Mouse (Mus musculus) embryo, embryonic 11 days (tissue): ENCODE data around the gene Arhgap28.
A peak's percentile ranks its signal among the peaks of the same experiment; 100 is the strongest.

Experiments
- DNase-seq: peaks from one replicate; pipeline ENCODE4 v3.0.0-alpha.2; 2015

Gene Arhgap28

DNA sequence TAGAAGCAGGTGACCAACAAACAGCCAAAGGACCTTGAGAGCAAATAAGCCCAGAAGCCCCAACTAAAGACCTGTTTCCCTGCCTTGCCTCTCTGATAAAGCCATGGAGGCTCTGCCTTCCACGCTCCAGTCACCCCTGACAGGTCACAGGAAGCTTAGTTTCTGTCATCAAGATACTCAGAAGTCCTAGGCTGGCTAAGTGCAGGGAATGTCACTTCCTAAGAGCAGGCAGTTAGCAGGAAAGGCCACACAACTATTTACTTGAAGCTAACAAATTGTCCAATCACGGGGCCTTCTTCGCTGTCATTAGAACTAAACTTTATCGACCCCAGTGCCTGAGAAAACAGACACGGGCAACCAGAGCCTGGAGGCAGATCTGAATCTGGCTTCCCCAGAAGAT is 14.2 kb downstream of the Arhgap28 start:
- no peak for DNase-seq

DNA sequence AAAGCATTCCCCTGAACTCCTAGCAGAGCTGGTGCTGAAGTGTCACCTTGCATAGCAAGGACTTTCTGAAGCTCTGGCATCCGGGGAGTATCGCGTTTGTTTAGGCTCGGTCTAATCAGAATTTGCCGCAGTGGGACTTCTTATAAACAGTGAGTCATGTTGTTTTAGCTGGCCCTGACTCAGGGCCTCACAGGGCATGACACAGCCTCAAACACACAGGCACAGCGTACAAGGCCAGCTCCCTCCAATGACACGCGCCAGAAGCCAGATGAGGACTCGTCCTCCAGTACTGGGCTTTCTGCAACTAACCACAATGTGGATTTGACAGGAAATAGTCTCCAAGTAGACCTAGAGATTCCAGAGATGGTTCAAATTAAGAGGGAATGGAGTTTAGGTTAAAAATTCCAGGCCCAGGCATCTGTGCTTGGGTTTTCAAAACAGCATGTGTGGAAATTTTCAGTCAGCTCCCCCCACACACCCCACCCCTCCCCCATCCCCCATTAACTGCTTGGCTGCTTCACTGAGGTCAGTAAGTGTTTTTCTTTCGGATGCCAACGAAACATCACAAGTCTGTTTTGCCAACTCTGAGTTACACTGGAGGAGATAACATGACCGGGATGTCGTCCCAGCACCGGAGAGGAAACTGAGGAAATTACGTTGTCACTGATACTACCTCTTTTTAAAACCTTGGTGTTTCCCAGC is 14.8 kb downstream of the Arhgap28 start:
- peak; percentile 76 for DNase-seq

DNA sequence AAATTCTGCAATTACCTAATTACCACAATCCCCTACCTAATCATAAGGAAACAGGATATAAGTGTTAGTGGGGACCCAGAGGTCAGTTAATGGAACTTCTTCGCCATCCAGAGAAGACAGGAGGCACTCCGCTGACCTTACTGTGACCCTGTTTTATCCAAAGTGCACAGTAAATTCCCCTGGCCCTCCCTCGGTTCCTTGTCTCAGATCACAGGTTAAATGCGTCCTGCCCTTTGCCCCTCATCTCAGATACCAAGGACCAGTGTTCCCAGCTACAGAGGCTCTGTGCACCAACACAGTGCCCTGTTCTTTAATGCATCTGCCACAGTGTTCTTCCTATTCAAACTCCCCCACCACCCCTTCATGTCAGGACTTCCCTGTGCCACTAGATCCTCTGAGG is 18.4 kb downstream of the Arhgap28 start:
- DNase-seq: no peak

DNA sequence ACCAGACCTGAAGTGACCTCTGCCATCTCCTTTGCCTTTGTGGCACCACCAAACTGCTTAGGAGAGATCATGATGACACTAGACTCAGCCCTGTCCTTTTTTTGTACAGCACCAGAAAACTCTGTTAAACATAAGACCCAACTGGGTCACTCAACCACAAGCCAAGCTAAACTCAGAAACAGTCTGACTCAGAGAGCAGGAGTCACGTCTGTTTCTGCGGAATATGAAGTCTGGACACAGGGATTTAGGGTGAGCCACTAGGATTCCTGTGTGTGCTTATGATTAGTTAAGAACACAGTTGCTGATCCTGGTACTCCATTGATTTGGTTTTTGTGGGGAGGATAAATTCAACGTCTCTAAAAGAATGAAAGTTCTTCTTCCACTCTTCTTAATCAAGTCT is 23.3 kb downstream of the Arhgap28 start:
- no peak for DNase-seq

DNA sequence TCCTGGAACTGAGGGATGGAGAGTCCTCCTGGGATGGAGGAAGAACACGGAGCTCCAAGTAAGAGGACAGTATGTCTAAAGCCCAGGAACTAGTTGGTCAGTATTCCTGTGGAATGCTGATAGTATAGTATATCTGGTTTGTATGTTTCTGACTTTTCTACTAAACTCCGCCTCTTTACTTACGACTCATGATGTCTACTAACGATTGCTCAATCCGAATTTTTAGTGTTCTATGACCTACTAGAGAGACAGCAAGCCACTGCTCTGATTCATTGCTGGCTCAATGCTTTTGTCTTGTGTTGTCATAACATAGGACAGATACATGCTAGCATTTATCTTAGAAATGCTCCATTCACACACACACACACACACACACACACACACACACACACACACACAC is 24.7 kb downstream of the Arhgap28 start:
- DNase-seq: no peak

DNA sequence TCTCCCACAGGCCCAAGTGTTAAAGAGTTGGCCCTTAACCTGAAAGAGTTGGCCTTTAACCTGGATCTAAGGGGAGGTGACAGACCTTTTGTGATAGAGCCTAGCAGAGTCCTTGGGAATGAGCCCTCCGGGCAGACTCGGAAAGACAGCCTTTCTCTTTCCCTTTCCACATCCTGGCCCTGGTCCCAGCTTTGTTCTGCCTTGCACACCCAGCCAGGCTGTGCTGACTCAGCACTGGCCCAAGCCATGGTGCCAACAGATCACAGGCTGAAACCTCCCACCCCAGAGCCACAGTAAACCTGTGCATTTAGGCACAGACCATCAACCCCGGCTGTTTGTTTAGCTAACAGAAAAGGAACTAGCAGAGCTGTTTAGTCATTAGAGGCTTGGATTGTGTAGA is 25.1 kb downstream of the Arhgap28 start:
- DNase-seq: peak; percentile 29

DNA sequence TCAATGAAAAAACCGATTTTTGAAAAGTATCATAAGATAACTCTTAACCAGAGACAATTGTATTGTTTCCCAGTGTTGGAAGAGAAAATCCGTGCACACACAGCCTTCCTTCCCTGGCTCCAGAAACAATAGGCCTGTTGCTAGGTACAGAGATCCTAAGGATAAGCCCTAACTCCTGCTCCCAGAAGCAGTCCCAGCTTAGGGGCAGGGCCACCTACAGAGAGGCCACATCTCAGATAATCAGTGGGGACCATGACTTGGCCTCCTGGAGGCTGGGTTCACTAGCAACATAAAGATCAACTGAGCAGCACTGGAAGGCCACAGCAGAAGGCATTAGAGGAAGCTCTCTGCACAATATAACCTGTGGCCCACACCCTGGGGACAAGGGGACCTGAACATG is 27.5 kb downstream of the Arhgap28 start:
- DNase-seq: no peak

DNA sequence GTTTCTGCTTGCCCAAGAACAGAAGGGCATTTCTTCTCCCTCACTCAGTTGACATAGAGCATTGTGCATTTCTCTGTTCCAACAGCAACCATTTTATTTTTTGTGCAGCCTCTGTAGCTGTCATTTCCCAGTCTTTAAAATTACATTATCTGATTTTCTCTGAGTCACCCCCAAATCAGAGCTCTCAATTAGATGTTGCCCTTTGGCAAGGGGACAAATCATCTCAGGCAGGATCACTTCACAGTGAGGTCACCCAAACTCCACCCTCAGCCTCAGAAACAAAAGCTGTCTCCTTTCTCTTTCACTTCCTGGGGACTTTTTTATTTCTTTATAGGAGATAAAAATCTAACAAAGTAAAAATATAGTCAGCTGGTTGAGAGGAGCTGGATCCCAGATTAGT is 27.9 kb downstream of the Arhgap28 start:
- DNase-seq: no peak

DNA sequence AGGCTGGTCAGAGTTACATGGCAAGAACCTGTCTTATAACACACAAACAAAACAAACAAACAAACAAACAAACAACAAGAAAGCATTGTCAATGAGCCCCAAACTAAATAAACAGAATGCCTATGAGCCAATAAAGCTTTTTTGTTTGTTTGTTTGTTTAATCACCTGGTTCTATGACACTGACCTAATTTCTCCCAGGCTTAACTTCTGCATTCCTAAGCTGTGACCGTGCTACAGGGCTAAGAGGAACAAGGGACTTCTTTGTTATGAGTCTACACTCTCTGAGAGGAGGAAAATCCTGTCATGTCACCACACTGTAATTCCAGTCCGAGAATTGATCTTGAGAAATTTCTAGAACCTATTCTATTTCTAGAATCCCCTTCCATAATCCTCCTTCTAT is 29.2 kb downstream of the Arhgap28 start:
- DNase-seq: no peak

DNA sequence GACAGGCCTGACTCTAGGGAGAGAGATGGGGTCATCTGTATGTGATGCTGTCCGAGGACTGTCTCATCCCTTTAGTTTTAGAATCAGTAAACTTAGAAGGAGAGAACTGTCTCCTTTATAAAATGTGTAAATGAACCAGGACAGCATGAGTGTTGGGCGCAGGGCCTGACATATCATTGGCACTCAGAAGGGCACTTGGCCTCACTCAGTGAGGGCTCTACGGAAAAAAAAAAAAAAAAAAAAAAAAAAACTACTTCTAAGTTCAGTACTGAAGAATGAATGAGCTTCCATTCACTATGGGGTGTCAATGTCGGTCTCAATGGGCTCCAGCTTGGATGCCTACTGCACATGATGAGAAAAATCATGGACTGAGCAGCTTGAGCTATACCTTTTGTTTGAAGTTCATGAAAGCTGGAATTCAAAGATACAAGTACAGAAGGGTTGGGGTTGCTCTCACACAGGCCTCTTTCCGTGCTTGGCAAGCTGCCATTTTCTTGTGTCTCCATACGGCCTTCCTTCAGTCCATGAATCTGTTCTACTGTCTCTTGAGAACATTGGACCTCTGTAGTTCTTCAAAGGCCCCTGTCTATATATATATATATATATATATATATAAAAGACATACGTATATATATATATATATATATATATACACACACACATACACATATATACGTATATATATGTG is 36.9 kb downstream of the Arhgap28 start:
- DNase-seq: no peak

DNA sequence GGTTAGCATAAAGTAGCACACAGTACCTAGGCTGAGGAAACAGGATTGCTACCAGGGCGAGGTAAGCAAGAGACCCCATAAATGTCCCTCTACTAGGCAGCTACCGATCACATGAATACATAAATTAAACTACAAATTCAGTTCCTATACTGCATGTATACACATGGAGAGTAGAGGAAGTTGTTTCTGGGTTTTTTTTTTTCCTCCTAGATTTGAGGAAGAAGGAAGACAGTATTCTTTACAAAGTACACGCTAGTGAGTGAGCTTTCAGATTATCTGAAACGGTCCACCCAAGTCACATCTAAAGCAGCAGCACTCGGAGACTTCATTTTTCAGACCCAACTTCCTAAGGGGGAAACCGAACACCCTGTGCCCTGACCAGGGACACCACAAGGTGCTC is 41.1 kb downstream of the Arhgap28 start:
- DNase-seq: no peak

DNA sequence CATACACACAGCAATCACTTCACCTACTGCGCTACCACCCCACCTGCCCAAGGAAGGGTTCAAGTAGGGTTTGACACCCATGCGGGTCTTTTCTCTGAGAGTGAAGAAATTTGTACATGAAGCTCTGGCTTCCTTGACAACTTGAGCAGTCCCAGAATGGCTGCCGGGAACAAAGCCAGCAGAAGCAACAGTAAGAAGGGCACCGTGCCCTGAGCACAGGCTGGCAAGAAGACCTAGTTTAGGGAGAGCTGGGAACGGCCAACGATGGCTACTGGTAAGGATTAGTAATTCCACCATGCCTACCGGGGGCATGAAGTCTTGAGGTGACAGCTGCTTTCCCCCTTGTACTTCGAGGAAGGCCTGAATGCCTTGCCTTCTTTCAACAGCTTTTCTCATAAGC is 41.9 kb downstream of the Arhgap28 start:
- no peak for DNase-seq

DNA sequence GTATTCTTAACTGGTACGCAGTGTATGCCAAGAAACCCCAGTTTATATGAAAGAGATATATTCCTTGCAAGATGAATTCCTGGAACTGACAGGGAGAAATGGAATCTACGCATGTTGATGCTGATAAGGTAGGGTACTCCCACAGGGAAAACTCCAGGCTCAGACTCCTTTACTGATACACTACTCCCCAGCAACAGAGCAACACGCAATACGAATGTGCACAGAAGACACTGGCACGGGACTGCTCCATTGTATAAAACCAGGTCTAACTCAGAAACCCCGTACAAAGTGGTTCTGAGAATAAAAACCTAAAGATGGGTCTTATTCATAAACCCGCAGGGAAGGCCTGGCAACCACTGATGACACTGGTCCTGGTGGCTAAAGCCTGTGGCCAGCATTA is 45.0 kb downstream of the Arhgap28 start:
- DNase-seq: no peak

DNA sequence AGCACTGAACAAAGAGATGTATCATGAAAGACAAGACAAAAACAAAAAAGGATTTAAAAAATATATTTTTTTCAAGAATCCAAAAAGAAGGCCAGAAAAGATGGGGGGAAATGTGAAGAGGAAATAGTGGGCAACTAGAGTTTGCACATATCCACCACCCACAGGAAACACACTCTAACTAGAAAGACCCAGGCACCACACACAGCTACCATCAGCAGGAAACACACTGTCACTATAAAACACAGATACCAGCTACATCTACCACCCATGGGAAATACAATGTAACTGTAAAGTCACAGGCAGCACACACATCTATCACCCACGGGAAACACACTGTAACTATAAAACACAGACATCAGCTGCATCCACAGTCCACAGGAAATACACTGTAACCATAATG is 46.3 kb downstream of the Arhgap28 start:
- no peak for DNase-seq

DNA sequence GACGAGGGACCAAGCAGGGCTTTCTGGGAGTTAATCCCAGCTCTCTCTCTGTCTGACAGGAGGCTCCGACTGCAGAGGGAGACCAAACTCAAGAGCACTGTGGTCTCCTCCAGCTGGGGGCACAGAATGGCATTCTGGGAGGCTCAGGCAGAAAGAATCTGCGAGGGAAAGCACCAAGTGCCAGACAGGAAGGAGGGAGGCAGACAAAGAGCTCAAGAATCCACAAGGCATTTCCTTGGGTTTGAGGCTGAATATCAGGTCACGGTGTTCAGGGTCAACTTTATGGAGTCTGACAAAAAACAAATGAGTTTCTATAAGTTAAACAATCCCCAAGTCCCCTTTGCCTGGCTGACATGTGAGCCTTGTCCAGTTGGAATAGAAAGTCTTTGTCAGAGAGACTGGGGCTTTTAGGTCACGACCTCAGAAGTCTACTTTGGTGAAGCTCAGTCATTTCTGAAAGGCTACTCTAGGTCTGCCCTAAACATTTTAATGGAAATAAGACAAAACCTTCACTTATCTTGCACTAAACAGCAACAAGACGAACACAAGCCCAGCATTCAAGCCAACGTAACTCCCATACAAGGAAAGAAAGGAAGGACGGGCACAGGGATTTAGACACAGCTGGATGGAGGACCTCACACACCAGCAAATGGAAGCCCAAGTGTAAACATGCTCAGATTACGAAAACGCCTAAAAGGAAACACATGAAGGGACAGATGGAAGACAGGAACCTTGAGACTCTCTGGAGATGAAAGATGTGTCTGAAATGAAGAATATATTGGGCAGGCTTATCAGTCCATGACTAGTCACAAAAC is 47.8 kb downstream of the Arhgap28 start:
- peak; percentile 67 for DNase-seq

DNA sequence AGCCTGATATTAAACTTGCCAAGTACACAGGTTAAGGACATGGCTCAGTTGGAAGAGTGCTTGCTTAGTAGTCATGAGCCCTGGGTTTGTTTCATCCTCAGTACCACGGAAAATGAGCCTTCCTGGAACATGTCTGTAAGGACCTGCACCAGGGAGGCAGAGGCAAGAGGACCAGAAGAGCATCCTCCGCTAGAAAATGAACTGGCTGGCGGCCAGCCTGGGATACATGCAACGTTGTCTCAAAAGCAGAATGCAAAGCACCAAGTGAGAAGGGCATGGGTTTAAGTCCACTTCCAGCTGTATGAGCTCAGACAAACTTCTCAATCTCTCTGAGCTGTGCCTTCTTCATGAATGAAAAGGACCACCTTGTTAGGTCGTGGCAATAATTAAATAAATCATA is 49.0 kb downstream of the Arhgap28 start:
- DNase-seq: no peak

DNA sequence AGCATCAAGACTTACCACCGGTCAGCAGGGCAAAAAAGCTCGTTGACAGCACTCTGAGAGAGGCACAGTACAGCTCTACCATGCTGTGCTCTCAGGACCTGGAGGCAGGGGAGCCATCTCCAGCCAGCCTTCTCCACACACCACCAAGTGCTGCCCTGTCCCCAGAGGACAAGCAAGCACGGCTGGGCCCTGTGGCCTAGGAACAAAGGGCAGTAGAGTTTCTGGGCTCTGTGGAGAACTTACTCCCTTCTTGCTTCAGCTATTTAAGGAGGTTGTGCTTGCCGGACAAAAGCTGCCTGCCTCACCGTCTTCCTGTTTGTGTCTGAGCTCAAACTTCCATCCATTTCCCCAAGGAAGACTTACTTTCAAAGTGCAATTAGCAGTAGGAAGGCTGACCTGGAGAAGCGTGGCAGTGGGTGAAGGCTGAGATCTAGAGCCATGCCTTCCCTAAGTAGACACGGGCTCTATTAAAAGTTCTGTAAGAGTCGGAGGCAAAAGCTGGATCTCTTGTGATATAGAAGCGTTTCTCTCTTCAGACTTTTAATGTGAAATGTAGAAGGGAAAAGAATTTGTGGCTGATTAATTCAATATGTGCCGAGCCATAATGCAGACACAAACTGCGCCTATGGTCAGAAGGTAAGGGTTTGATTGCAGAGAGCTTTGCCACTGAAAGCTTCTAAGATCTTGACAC is 53.3 kb downstream of the Arhgap28 start:
- DNase-seq: peak; percentile 72

DNA sequence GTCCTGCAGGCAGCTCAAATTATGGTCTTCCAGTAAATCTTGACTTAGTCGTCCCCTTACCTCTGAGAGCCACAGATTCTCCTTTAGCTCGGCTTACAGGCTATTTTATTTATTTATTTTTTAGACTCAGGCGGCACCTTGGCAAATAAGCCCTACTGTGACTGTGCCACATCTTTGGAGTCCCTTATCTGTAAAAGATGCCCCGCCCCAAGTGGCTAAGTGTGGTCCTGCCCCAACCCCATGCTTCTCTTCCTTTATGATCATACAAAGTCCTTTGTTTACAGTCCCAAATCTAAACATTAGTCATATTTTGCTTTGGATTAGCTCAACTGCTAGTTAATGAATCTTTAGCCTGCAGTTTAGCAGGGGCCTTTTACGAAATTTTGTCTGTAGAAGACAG is 55.3 kb downstream of the Arhgap28 start:
- DNase-seq: no peak

DNA sequence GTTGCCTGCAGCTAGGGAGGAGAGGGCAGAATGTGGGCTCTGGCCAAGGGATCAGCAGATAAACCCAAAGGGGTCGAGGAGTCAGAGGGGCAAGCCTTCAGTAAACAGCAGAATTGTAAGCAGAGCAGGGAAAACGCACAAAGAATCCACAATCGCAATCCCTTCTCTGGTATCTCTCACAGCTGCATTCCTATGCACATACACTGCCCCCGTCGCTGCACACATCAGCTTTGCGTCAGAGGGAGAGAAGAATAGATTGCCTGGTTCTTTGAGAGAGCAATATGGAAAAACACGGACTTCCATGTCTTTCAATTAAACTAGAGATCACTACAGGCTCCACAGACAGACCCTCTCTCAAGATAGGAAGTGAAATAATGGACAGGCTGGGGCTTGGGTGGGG is 58.5 kb downstream of the Arhgap28 start:
- no peak for DNase-seq

DNA sequence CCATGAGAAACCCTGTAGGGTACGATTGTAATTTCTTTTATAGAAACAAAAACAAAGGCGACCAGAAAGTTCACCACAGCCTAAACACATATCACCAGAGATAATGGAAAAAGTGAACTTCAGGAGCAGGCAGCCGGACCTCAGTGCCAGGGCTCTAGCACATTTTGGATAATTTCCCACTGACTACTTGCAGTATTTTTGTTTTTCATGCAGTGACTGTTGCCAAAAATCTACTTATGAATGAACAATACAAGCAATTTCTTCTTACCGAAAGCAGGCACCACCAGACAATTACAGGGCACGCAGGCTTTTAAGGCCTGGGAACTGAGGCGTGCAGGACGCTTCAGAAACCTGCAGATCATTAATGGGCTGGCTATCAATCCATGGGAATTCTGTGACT is 59.7 kb downstream of the Arhgap28 start:
- no peak for DNase-seq

DNA sequence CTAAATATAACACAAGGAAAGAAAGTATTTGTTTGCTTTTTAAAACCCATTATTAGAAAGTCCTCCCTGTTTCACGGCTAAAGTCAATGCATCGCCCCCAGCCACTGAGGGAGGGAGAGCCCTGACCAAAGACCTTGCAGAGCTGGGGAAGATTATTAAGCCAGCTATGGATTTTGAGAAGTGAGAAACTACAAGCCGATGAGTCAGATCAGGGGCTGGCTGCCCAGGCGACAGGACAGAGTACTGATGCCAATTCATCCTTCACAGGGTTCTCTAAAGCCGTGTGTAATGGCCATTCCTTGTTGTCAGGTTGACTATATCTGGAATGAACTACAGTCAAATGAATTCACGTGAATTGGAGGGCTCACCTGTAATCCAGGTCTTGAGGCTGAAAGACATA is 62.9 kb downstream of the Arhgap28 start:
- no peak for DNase-seq

DNA sequence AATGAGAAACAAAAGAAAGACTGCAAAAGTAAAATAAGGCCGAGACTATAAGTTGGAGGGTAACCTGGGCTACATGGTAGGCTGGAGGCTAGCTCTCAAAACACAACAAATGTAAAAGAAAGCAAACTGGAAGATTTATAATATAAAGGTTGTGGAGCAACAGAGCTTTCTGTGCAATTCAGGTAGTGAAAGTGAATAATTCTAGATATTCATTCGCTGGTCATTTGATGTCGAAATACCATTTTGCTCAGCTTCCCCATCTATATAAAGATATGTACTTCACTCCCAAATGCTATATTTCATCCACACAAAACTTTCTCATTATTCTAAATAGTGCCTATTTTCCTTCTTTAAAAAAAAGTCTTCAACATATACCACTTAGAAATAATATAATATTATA is 66.9 kb downstream of the Arhgap28 start:
- DNase-seq: no peak

DNA sequence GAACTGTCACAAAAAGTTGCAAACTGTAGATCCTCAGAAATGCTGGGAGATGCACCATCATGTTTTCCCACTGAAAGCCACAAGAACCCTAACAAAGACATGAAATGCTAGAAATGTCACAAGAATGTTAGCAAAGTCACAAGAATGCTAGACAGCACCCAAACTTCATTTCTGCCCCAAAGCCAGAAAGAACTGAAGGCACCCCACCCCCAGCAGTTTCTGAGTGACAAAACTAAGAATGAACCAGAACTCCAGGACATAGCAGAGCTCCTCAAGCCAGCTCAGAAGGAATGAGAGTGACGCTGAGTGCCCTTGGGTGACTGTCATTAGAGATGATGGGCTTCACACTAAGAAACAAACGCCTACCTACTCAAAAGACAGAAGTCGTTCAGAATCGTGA is 68.4 kb downstream of the Arhgap28 start:
- no peak for DNase-seq

DNA sequence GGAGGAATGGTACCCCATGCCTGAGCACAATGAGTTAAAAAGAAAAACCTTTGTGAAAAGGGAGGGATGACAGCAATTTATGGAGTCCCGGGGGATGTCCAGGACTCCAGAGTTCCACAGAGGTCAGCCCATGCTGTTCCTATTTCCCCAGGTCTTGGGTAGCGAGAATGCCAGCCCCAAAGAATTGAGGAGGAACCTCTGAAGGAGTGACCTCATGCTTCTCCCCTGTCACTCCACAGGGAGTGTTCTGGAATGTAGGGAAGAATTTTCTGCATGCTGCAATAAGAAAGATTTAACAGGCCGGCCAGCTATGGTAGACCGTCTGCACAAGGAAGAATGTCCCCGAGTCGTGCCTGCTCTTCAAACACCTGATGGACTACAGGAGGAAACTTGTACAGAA is 72.5 kb downstream of the Arhgap28 start:
- no peak for DNase-seq
